Mouse (Mus musculus): ENCODE measurements around the gene Mark1.

- TF ChIP-seq CTCF (IDR thresholded peaks at IDR 0.05; ENCODE audit: low read depth) (no peak), EP300 (IDR thresholded peaks at IDR 0.05; ENCODE audit: low read depth) (no peak)
These were observed 13.2 kb upstream of the Mark1 start for GRCm38 (mm10) chr1:185012566-185012965.
